Mouse (Mus musculus) midbrain, embryonic 11.5 days (tissue): ENCODE measurements at regions not wholly inside any gene's neighbourhood (a gene's known extent, or its start where the extent isn't known, plus 50 kb on each side); places are given as distances from the start of the nearest gene placed in this dataset.

Experiments
- ATAC-seq: fragments of 200-750 bp; cut with Nextera tagmentation; 2 replicates; pipeline ENCODE4 v1.8.0; 2017; ENCODE audit warnings: moderate TSS enrichment, moderate library complexity; ENCODE audit not compliant: low FRiP score
- DNase-seq: peaks from one replicate; pipeline ENCODE4 v3.0.0; 2015; ENCODE audit warnings: low spot score; ENCODE audit errors: missing footprints
- H3K27ac ChIP-seq: fragments of 300-500 bp; sonication (generic); 2 replicates; pipeline ENCODE4 v1.5.1; 2014; ENCODE audit warnings: low read depth, low read length
- H3K27me3 ChIP-seq: fragments of 300-500 bp; sonication (generic); 2 replicates; pipeline ENCODE4 v1.6.1; 2014; ENCODE audit warnings: mild to moderate bottlenecking, low read length, moderate library complexity, mixed read lengths; ENCODE audit not compliant: control insufficient read depth, insufficient read depth
- H3K36me3 ChIP-seq: fragments of 300-500 bp; sonication (generic); 2 replicates; pipeline ENCODE4 v1.6.1; 2014; ENCODE audit warnings: mild to moderate bottlenecking, low read length, moderate library complexity, mixed read lengths; ENCODE audit not compliant: control insufficient read depth, insufficient read depth
- H3K4me1 ChIP-seq: fragments of 300-500 bp; sonication (generic); 2 replicates; pipeline ENCODE4 v1.6.1; 2014; ENCODE audit warnings: low read length; ENCODE audit not compliant: control insufficient read depth, insufficient read depth
- H3K4me2 ChIP-seq: fragments of 300-500 bp; sonication (generic); 2 replicates; pipeline ENCODE4 v1.6.1; 2014; ENCODE audit warnings: mild to moderate bottlenecking, moderate library complexity
- H3K4me3 ChIP-seq: fragments of 300-500 bp; sonication (generic); 2 replicates; pipeline ENCODE4 v1.5.1; 2014; ENCODE audit warnings: low read depth, low read length
- H3K9ac ChIP-seq: fragments of 300-500 bp; sonication (generic); 2 replicates; pipeline ENCODE4 v1.6.1; 2014; ENCODE audit warnings: low read length
- H3K9me3 ChIP-seq: fragments of 300-500 bp; sonication (generic); 2 replicates; pipeline ENCODE4 v1.6.1; 2016; ENCODE audit warnings: low read length; ENCODE audit not compliant: control insufficient read depth
- WGBS: fragments of 180-500 bp; shearing (Covaris S2); extraction: QIAGEN DNeasy Blood & Tissue Kit; methylation state at CpG from one replicate; pipeline ENCODE4 v1.1.7; 2014; 5-methylcytosine and 5-hydroxymethylcytosine counted together

GRCm38 (mm10) chr14:107727234-107727633 lies 1186.7 kb downstream of the Slitrk1 start:
- H3K36me3 ChIP-seq = no peaks in the 10 kb centered on the region
- H3K9ac ChIP-seq = no peak overlapping the region
- no peaks in the 10 kb centered on the region for H3K27me3 ChIP-seq
- no peaks in the 10 kb centered on the region for H3K9me3 ChIP-seq
- H3K27ac ChIP-seq = no peak overlapping the region
- DNase-seq (no peak), ATAC-seq (no peak)
- H3K4me1 ChIP-seq = no peaks in the 10 kb centered on the region
- no peak overlapping the region for H3K4me2 ChIP-seq
- H3K4me3 ChIP-seq = no peak overlapping the region
- 75% methylated on average over 3 of the region's 3 CpGs for WGBS

- H3K9me3 ChIP-seq = no peaks in the 10 kb centered on the region
- no peak overlapping the region for H3K9ac ChIP-seq
- ATAC-seq (no peak), DNase-seq (no peak)
- no peak overlapping the region for H3K27ac ChIP-seq
- H3K4me3 ChIP-seq = no peak overlapping the region
- no peak overlapping the region for H3K4me2 ChIP-seq
- no peaks in the 10 kb centered on the region for H3K36me3 ChIP-seq
- H3K4me1 ChIP-seq = no peaks in the 10 kb centered on the region
- no peaks in the 10 kb centered on the region for H3K27me3 ChIP-seq
Observed at GRCm38 (mm10) chr14:107688349-107688748, 1225.6 kb downstream of the Slitrk1 start.

GRCm38 (mm10) chr14:107687261-107688019 lies 1226.5 kb downstream of the Slitrk1 start:
- Histone ChIP-seq H3K27me3 (no peaks in the 10 kb centered on the region), H3K4me3 (no peak overlapping the region), H3K27ac (no peak overlapping the region), H3K4me2 (no peak overlapping the region), H3K9ac (no peak overlapping the region), H3K9me3 (no peaks in the 10 kb centered on the region), H3K36me3 (no peaks in the 10 kb centered on the region), H3K4me1 (no peaks in the 10 kb centered on the region)
- ATAC-seq (no peak), DNase-seq (no peak)
- WGBS = 89% methylated on average over 3 of the region's 3 CpGs

GRCm38 (mm10) chr14:107656595-107656994 lies 1257.4 kb downstream of the Slitrk1 start:
- no peak for ATAC-seq
- 70% methylated on average over 3 of the region's 3 CpGs for WGBS
- Histone ChIP-seq H3K9ac (no peak overlapping the region), H3K36me3 (no peaks in the 10 kb centered on the region), H3K27me3 (no peaks in the 10 kb centered on the region), H3K27ac (no peak overlapping the region), H3K9me3 (no peaks in the 10 kb centered on the region), H3K4me3 (no peak overlapping the region), H3K4me2 (no peak overlapping the region), H3K4me1 (no peaks in the 10 kb centered on the region)
- no peak for DNase-seq

- no peaks in the 10 kb centered on the region for H3K36me3 ChIP-seq
- 92% methylated on average over 5 of the region's 5 CpGs for WGBS
- no peaks in the 10 kb centered on the region for H3K4me1 ChIP-seq
- no peak overlapping the region for H3K4me3 ChIP-seq
- no peak overlapping the region for H3K9ac ChIP-seq
- no peak overlapping the region for H3K27ac ChIP-seq
- DNase-seq (no peak), ATAC-seq (no peak)
- H3K9me3 ChIP-seq = no peaks in the 10 kb centered on the region
- no peaks in the 10 kb centered on the region for H3K27me3 ChIP-seq
- no peak overlapping the region for H3K4me2 ChIP-seq
Observed at GRCm38 (mm10) chr14:107615466-107615865, 1298.5 kb downstream of the Slitrk1 start.

GRCm38 (mm10) chr14:107614348-107614747 lies 1299.6 kb downstream of the Slitrk1 start:
- Histone ChIP-seq H3K4me2 (no peak overlapping the region), H3K27ac (no peak overlapping the region), H3K36me3 (no peaks in the 10 kb centered on the region), H3K9ac (no peak overlapping the region), H3K27me3 (no peaks in the 10 kb centered on the region), H3K9me3 (no peaks in the 10 kb centered on the region), H3K4me1 (no peaks in the 10 kb centered on the region), H3K4me3 (no peak overlapping the region)
- DNase-seq (no peak), ATAC-seq (no peak)
- 87% methylated on average over 1 of the region's 1 CpGs for WGBS

GRCm38 (mm10) chr14:107603198-107603597 lies 1310.8 kb downstream of the Slitrk1 start:
- 76% methylated on average over 1 of the region's 1 CpGs for WGBS
- Histone ChIP-seq H3K27ac (no peak overlapping the region), H3K9me3 (no peaks in the 10 kb centered on the region), H3K36me3 (no peaks in the 10 kb centered on the region), H3K4me3 (no peak overlapping the region), H3K9ac (no peak overlapping the region), H3K27me3 (no peaks in the 10 kb centered on the region), H3K4me2 (no peak overlapping the region), H3K4me1 (no peaks in the 10 kb centered on the region)
- DNase-seq (no peak), ATAC-seq (no peak)

- Histone ChIP-seq H3K27ac (no peak overlapping the region), H3K4me1 (no peaks in the 10 kb centered on the region), H3K9ac (no peak overlapping the region), H3K27me3 (no peaks in the 10 kb centered on the region), H3K4me3 (no peak overlapping the region), H3K4me2 (no peak overlapping the region), H3K36me3 (no peaks in the 10 kb centered on the region), H3K9me3 (no peaks in the 10 kb centered on the region)
- ATAC-seq = no peak
- DNase-seq = no peak
Observed at GRCm38 (mm10) chr14:107586715-107587114, 1327.2 kb downstream of the Slitrk1 start.

GRCm38 (mm10) chr14:107584252-107584651 lies 1329.7 kb downstream of the Slitrk1 start:
- Histone ChIP-seq H3K36me3 (no peaks in the 10 kb centered on the region), H3K4me1 (no peaks in the 10 kb centered on the region), H3K9me3 (no peaks in the 10 kb centered on the region), H3K4me3 (no peak overlapping the region), H3K27ac (no peak overlapping the region), H3K9ac (no peak overlapping the region), H3K27me3 (no peaks in the 10 kb centered on the region), H3K4me2 (no peak overlapping the region)
- ATAC-seq (no peak), DNase-seq (no peak)
- 57% methylated on average over 2 of the region's 2 CpGs for WGBS
